Mouse (Mus musculus): ENCODE data around the gene Acox2.

DNA sequence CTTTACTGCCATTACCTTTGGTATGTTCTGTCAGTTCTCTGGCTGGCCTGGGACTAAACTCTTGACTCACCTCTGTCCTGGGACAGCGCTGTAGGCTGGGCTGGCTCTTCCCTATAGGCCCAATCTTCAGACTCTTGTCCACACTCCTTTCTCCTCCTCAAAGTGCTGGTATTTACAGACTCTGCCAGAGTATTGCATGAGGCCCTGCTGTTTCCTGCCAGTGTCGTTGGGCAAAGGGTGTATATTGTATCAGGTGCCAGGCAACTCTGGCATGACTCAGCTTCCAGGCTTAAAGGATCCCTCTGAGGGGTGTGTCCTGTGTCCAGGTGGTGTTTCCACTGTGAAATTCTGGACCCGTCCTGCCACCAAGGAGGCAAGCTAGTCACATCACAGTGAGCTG is 401 bp downstream of the Acox2 start:
- TF ChIP-seq TAL1 (IDR thresholded peaks at IDR 0.05; ENCODE audit: low read length) (no peak), GATA1 (IDR thresholded peaks at IDR 0.05; ENCODE audit: low read length) (no peak)
